Mouse (Mus musculus): Measurements from ENCODE around the gene Hrc. TPM values are rescaled to one million over a fixed set of nuclear protein-coding genes. Genes with fewer than 3 reads are reported as not detected.

Hrc gene
- total RNA-seq (2014; rRNA removed) (0.28 TPM in 1 of 2 replicates, not detected in the other), polyA plus RNA-seq (2012; rRNA removed) (not detected in 2 replicates)

GRCm38 (mm10) chr7:45335056-45335455 is at the start of gene Hrc:
Gene Hrc (plus strand): TSS chr7:45335290.
- Histone ChIP-seq H3K4me1 (ENCODE audit: control insufficient read depth, insufficient read depth, low read length) (no peaks in the 10 kb centered on the region; the same call in 1 of the 2 replicates), H3K9ac (ENCODE audit: low read depth, low read length) (no peak within 1 kb of the TSS), H3K27me3 (ENCODE audit: control insufficient read depth, insufficient read depth, low read length) (peaks cover 10% of the 10 kb centered on the region; the same call in 1 of the 2 replicates), H3K79me2 (ENCODE audit: control insufficient read depth, insufficient read depth, low read length) (no peaks in the 10 kb centered on the region), H3K4me3 (ENCODE audit: insufficient read depth, low read depth, low read length) (no peak within 1 kb of the TSS), H3K27ac (replicated peaks; ENCODE audit: insufficient read depth, low read depth, low read length) (no peak within 1 kb of the TSS), H3K36me3 (ENCODE audit: control insufficient read depth, insufficient read depth, low read length) (no peaks in the 10 kb centered on the region)
- no peak for DNase-seq (ENCODE audit: extremely low read depth, low read depth, low spot score)
- TF ChIP-seq CTCF (IDR thresholded peaks at IDR 0.05; ENCODE audit: low read depth, low read length) (no peak), POLR2A (IDR thresholded peaks at IDR 0.05; ENCODE audit: extremely low read depth, insufficient read depth, low read length) (no peak)
- 49% methylated on average over 5 of the region's 5 CpGs for WGBS

GRCm38 (mm10) chr7:45286486-45286885 is 48.6 kb upstream of the Hrc start:
- 92% methylated on average over 13 of the region's 13 CpGs for WGBS
- H3K27me3 ChIP-seq (ENCODE audit: control insufficient read depth, insufficient read depth, low read length), result no peaks in the 10 kb centered on the region
- DNase-seq (ENCODE audit: extremely low read depth, low read depth, low spot score), result no peak
- no peaks in the 10 kb centered on the region for H3K79me2 ChIP-seq (ENCODE audit: control insufficient read depth, insufficient read depth, low read length)
- H3K4me3 ChIP-seq (ENCODE audit: insufficient read depth, low read depth, low read length), result no peak overlapping the region
- H3K4me1 ChIP-seq (ENCODE audit: control insufficient read depth, insufficient read depth, low read length), result no peaks in the 10 kb centered on the region
- no peak overlapping the region for H3K27ac ChIP-seq (replicated peaks; ENCODE audit: insufficient read depth, low read depth, low read length)
- no peak overlapping the region for H3K9ac ChIP-seq (ENCODE audit: low read depth, low read length)
- H3K36me3 ChIP-seq (ENCODE audit: control insufficient read depth, insufficient read depth, low read length), result no peaks in the 10 kb centered on the region
- no peak for TF ChIP-seq POLR2A (IDR thresholded peaks at IDR 0.05; ENCODE audit: extremely low read depth, insufficient read depth, low read length)
- TF ChIP-seq CTCF (IDR thresholded peaks at IDR 0.05; ENCODE audit: low read depth, low read length), result no peak

GRCm38 (mm10) chr7:45296626-45297025 is 38.5 kb upstream of the Hrc start:
- Histone ChIP-seq H3K36me3 (ENCODE audit: control insufficient read depth, insufficient read depth, low read length) (no peaks in the 10 kb centered on the region), H3K4me1 (ENCODE audit: control insufficient read depth, insufficient read depth, low read length) (peaks cover 1% of the 10 kb centered on the region; the same call in 1 of the 2 replicates), H3K27ac (replicated peaks; ENCODE audit: insufficient read depth, low read depth, low read length) (no peak overlapping the region), H3K79me2 (ENCODE audit: control insufficient read depth, insufficient read depth, low read length) (no peaks in the 10 kb centered on the region), H3K9ac (ENCODE audit: low read depth, low read length) (no peak overlapping the region), H3K4me3 (ENCODE audit: insufficient read depth, low read depth, low read length) (no peak overlapping the region), H3K27me3 (ENCODE audit: control insufficient read depth, insufficient read depth, low read length) (no peaks in the 10 kb centered on the region)
- DNase-seq (ENCODE audit: extremely low read depth, low read depth, low spot score), result peak; percentile 53
- no peak for TF ChIP-seq POLR2A (IDR thresholded peaks at IDR 0.05; ENCODE audit: extremely low read depth, insufficient read depth, low read length)
- no peak for TF ChIP-seq CTCF (IDR thresholded peaks at IDR 0.05; ENCODE audit: low read depth, low read length)
- WGBS, result 94% methylated on average over 1 of the region's 1 CpGs

- TF ChIP-seq CTCF (IDR thresholded peaks at IDR 0.05; ENCODE audit: low read depth, low read length) (no peak), POLR2A (IDR thresholded peaks at IDR 0.05; ENCODE audit: extremely low read depth, insufficient read depth, low read length) (no peak)
Measured at GRCm38 (mm10) chr7:45297563-45297962, 37.5 kb upstream of the Hrc start.

GRCm38 (mm10) chr7:45299752-45300151 is 35.3 kb upstream of the Hrc start:
- WGBS, result 16% methylated on average over 5 of the region's 5 CpGs
- Histone ChIP-seq H3K79me2 (ENCODE audit: control insufficient read depth, insufficient read depth, low read length) (no peaks in the 10 kb centered on the region), H3K4me3 (ENCODE audit: insufficient read depth, low read depth, low read length) (no peak overlapping the region), H3K27me3 (ENCODE audit: control insufficient read depth, insufficient read depth, low read length) (no peaks in the 10 kb centered on the region), H3K27ac (replicated peaks; ENCODE audit: insufficient read depth, low read depth, low read length) (no peak overlapping the region), H3K9ac (ENCODE audit: low read depth, low read length) (no peak overlapping the region), H3K4me1 (ENCODE audit: control insufficient read depth, insufficient read depth, low read length) (peaks cover 1% of the 10 kb centered on the region; the same call in 1 of the 2 replicates), H3K36me3 (ENCODE audit: control insufficient read depth, insufficient read depth, low read length) (no peaks in the 10 kb centered on the region)
- TF ChIP-seq CTCF (IDR thresholded peaks at IDR 0.05; ENCODE audit: low read depth, low read length), result peak; percentile 76
- TF ChIP-seq POLR2A (IDR thresholded peaks at IDR 0.05; ENCODE audit: extremely low read depth, insufficient read depth, low read length), result no peak
- peak; percentile 66 for DNase-seq (ENCODE audit: extremely low read depth, low read depth, low spot score)

More at GRCm38 (mm10) chr7:45297563-45297962, 37.5 kb upstream of the Hrc start:
- DNase-seq (ENCODE audit: extremely low read depth, low read depth, low spot score), result peak; percentile 69
- no peak overlapping the region for H3K27ac ChIP-seq (replicated peaks; ENCODE audit: insufficient read depth, low read depth, low read length)
- 73% methylated on average over 3 of the region's 3 CpGs for WGBS
- no peaks in the 10 kb centered on the region for H3K27me3 ChIP-seq (ENCODE audit: control insufficient read depth, insufficient read depth, low read length)
- no peaks in the 10 kb centered on the region for H3K79me2 ChIP-seq (ENCODE audit: control insufficient read depth, insufficient read depth, low read length)
- peaks cover 1% of the 10 kb centered on the region; the same call in 1 of the 2 replicates for H3K4me1 ChIP-seq (ENCODE audit: control insufficient read depth, insufficient read depth, low read length)
- H3K9ac ChIP-seq (ENCODE audit: low read depth, low read length), result no peak overlapping the region
- no peaks in the 10 kb centered on the region for H3K36me3 ChIP-seq (ENCODE audit: control insufficient read depth, insufficient read depth, low read length)
- H3K4me3 ChIP-seq (ENCODE audit: insufficient read depth, low read depth, low read length), result no peak overlapping the region

- peak; percentile 28 for DNase-seq (ENCODE audit: extremely low read depth, low read depth, low spot score)
- 24% methylated on average over 6 of the region's 6 CpGs for WGBS
- no peak overlapping the region for H3K9ac ChIP-seq (ENCODE audit: low read depth, low read length)
- H3K36me3 ChIP-seq (ENCODE audit: control insufficient read depth, insufficient read depth, low read length), result no peaks in the 10 kb centered on the region
- no peak for TF ChIP-seq POLR2A (IDR thresholded peaks at IDR 0.05; ENCODE audit: extremely low read depth, insufficient read depth, low read length)
- peak; percentile 64; the same call in 1 of the 2 replicates for TF ChIP-seq CTCF (IDR thresholded peaks at IDR 0.05; ENCODE audit: low read depth, low read length)
- no peaks in the 10 kb centered on the region for H3K79me2 ChIP-seq (ENCODE audit: control insufficient read depth, insufficient read depth, low read length)
- H3K27me3 ChIP-seq (ENCODE audit: control insufficient read depth, insufficient read depth, low read length), result no peaks in the 10 kb centered on the region
- H3K4me1 ChIP-seq (ENCODE audit: control insufficient read depth, insufficient read depth, low read length), result peaks cover 1% of the 10 kb centered on the region; the same call in 1 of the 2 replicates
- no peak overlapping the region for H3K27ac ChIP-seq (replicated peaks; ENCODE audit: insufficient read depth, low read depth, low read length)
- H3K4me3 ChIP-seq (ENCODE audit: insufficient read depth, low read depth, low read length), result no peak overlapping the region
Measured at GRCm38 (mm10) chr7:45300270-45300669, 34.8 kb upstream of the Hrc start.

All from liver, adult 2 months (tissue).